Mouse (Mus musculus) ovary, adult 10 weeks (tissue): ENCODE measurements around the gene Boll. TPM values are rescaled to one million over a fixed set of nuclear protein-coding genes. Genes with fewer than 3 reads are reported as not detected.

Source experiments
- polyA plus RNA-seq: library from polyadenylated mRNA; stranded (reverse); fragments of 350-450 nt; fragmentation: Illumina TruSeq; extraction: RNeasy Lipid Tissue Mini Kit (QIAGEN cat#74804); gene quantifications from one replicate; pipeline ENCODE4 v1.2.3, GENCODE M21; 2014

The Boll gene
- not detected for polyA plus RNA-seq

GRCm38 (mm10) chr1:55363044-55363565, at the start of gene Boll:
Gene Boll (minus strand): TSS chr1:55363469.

DNA sequence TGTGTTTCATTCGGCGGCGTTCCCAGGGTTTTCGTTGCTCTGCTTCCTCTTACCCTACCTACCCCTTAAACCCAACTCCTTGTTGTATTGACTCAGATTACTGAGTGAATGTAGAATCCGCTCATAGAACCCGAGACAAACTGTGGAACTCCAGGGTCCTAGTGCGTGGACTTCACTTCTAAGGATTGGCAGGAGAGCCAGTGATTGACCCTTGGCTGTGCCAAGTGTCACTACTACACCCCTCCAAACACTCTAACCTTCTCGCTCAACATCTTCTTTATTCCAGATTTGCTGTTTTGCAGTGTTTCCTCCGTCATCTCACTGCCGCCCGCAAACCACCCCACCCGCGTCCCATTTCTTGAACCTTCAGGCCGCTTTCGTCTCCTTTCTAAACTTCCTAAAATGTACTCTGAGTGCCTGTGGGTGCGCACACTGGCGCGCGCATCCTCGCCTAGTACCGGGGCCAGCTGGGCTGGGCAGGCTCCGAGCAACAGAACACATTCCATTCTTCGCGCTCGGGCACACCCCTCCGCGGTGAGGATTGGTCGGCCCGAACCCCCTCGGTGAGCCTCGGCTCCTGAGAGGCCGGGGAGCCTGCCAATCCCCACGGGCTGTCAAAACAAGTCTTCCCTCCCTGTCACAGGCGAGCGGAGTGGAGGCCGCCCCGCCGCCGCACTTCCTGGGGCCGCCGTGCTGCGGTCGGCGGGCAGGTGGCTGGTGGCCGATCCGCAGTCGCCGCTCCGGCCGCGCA, 42.2 kb upstream of the Boll start, which contains the start of gene Plcl1:
Gene Plcl1 (plus strand): TSS at position 650 of the 751 bp plus-strand sequence.

DNA sequence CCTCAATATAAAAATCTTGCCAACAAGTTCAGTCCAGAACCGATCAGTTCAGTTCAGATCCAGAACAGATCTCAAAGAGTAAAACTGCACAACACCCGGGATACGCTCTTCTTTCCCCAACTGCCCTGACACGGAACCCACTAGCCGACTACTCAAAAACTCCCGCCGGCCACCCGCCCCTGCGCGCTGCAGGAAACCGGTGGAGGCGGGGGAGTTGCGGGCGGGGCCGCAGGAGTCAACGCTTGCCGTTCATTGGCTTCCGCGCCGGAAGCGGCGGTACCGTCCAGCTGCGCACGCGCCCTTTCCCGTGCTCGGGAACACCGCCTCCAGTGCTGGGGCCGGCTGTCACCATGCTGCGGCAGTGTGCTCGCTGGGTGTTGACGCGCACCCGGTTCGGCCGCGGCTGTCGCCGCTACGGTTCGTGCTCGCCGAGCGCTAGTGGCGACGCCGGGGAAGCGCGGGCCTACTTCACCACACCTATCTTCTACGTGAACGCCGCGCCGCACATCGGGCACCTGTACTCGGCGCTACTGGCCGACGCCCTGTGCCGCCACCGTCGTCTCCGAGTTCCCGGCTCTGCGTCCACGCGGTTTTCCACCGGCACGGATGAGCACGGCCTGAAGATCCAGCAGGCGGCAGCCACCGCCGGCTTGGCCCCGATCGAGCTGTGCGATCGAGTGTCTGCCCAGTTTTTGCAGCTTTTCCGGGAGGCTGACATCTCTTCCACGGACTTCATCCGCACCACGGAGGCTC, 126.2 kb downstream of the Boll start, which contains the start of gene Mars2:
Gene Mars2 (plus strand): TSS at position 288 of the 753 bp plus-strand sequence.

DNA sequence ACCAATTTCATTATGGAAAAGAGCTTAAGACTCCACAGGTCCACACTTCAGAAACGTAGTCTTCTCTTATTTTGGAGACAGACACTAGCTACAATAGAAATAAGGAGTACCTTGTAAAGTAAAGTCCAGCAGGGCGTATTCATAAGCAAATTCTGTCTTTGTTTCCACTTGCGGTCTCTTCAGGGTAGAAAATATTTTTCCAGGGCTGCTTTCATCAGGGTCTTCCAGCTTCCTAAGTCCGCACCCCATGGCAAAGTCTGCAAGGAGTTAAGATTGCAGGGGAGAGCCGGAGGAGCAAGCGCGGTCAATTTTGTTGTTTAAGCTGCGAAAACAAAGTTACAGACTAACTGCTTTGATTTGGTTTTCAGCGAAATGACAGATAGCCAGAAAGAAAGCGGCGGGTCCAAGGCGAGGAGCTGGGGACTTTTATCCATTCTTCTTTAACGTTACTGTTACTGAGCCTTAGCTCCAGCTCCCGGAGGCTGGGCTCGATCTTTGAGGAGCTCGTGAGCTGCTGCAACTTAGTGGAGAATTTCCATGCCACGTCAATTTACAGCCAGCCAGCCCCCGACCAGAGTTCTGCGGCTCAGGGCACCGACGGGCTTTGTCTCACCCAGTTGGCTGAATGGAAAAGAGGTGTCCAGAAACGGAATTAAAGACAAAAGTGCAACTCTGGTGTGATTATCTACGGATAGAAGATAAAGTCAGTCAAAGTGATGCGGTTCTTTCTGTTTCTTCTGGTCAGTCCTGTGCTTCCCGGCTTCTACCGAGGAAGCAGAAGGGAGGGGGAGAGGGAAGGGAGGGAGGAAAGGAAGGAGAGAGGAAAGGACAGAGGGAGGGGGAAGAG, 137.0 kb downstream of the Boll start, which contains the start of gene Rftn2:
Gene Rftn2 (minus strand): TSS at position 772 of the 847 bp plus-strand sequence.

Other genes starting within 250 kb of the Boll start
- 380 TPM for gene Mob4, start 232.2 kb downstream of the Boll start, polyA plus RNA-seq
- gene Rftn2, start 136.7 kb downstream of the Boll start, polyA plus RNA-seq: 17.0 TPM
- 6.4 TPM for gene Mars2, start 126.3 kb downstream of the Boll start, polyA plus RNA-seq
- gene Plcl1, start 42.5 kb upstream of the Boll start, polyA plus RNA-seq: 12.4 TPM